Mouse (Mus musculus) right cerebral cortex, adult 2 months (tissue): ENCODE results near the gene Cxcr4.

Experiments
- DNase-seq, 2 experiments: peaks; one replicate each; pipeline ENCODE4 v3.0.0; 2021 to 2022; ENCODE audit warnings: low spot score in 2 of 2

The Cxcr4 gene

GRCm38 (mm10) chr1:128592211-128592741, at the start of gene Cxcr4:
TSS of gene Cxcr4 (minus strand) at chr1:128592293.
- peak; percentile 55 to 59 for DNase-seq

GRCm38 (mm10) chr1:128639707-128640107, 47.6 kb upstream of the Cxcr4 start:
- no peak for DNase-seq

DNA sequence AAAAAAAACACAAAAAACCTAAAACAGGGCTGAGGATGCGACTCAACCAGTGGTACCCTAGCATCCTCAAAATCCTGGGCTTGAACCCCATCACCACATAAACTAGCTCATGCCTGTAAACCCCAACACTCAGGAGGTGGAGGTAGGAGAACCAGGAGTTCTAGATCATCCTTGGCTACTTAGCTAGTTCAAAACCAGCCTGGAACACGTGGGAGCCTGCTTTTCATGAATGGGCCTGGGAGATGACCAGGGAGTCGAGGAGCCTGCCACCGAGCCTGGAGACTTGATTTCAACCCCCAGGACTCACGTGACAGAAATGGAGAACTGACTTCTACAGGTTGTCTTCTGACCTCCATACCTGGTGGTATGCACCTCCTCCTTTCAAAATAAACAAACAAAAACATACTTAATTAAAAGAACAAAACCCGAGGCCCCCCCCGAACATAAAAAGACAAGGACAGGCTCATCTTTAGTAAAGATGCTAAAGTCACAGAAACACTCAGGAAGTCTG, 45.2 kb upstream of the Cxcr4 start:
- DNase-seq: no peak

DNA sequence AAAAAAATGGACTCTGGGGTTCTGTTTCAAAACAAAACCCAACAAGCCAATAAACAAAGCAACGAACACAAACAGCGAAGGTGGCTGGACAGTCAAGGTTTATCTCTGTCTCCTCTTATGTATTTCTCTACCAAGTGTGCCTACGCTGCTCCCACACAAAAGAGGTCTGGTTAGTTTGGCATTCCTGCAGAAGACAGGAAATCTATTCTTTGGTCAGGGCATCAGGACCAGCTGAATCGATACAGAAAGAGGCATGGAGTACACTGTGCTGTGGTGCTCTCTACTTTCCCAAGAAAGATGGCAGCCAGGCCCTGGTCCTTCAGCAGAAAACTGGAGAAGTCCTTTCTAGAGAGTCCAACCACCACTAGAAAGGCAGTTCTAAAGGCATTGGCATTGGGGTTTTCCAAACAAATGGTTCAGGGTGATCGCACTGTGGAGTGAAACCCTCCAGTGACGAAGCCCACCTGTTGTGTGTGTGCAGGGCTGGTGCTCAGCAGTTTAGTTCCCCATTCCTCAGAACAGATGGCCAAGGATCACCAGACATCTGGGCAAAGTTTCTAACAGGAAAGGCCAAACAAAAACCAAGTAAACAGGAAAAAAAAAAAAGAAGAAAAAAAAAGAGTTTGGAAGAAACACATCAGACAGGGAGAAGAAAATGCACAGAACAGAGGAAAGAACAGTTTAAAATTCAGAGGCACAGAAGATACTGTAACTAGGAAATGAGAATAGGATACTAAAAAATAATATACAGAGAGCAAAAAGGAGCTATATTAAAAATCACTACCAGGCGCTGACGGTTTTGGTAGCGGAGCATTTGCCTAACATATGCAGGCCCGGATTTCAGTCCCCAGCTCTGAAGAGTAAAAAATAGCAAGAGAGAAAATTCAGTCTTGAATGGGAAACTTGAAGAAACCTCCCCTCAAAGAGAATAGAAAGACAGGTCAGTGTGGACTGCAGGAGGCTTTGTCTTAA, 44.5 kb upstream of the Cxcr4 start:
- DNase-seq: no peak

DNA sequence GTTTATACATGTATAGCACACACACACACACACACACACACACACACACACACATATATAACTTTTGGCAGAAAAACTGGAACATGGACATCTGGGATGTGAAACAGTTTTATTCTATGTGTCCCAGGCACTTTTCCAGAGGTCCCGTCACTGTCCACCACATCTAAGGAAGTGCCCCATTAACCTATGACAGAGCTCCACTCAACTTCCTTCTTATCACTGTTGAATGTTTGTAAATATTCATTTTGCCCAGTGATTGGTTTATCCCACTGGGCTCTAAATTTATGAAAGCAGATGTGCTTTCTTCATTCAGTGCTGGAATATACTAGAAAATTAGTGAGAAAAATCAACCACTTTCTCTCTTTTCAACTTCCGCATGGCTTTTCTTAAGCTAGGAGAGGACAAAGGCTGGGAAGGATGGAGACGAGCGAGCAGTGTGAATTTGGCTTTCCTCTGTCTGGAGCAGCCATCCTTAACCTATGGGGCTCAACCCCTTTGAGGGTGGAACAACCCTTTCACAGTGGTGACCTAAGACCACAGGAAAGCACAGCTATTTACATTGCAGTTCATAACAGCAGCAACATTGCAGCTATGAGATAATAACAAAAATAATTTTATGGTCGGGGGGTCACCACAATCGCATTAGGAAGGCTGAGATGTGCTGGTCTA, 41.8 kb upstream of the Cxcr4 start:
- no peak for DNase-seq

- no peak for DNase-seq
Observed at GRCm38 (mm10) chr1:128632522-128632921, 40.4 kb upstream of the Cxcr4 start.

DNA sequence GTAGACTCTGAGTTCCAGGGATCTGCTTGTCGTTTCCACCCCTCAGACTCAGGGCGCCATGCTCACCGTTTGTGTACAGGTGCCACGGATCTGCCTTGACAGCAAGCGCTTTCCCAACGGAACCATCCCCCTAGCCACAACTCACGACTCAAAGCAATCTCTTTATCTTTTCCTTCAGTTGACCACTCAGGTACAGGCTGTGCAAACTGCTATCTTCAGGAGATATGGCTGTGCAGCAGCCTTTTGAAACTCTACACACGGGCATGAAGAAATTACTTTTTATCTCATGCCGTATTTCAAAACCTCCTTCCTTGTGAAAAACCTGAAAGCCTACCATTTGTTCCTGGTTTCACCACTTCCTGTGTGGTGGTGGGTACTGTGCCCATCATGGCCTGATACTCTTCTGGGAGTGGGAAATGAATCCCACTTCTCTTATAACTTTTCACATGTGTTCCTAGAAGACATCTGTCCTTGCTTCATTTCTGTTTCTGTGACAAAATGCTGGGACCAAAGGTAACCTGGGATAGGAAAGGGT, 34.1 kb upstream of the Cxcr4 start:
- no peak for DNase-seq

GRCm38 (mm10) chr1:128623594-128623887, 31.4 kb upstream of the Cxcr4 start:
- no peak for DNase-seq

DNA sequence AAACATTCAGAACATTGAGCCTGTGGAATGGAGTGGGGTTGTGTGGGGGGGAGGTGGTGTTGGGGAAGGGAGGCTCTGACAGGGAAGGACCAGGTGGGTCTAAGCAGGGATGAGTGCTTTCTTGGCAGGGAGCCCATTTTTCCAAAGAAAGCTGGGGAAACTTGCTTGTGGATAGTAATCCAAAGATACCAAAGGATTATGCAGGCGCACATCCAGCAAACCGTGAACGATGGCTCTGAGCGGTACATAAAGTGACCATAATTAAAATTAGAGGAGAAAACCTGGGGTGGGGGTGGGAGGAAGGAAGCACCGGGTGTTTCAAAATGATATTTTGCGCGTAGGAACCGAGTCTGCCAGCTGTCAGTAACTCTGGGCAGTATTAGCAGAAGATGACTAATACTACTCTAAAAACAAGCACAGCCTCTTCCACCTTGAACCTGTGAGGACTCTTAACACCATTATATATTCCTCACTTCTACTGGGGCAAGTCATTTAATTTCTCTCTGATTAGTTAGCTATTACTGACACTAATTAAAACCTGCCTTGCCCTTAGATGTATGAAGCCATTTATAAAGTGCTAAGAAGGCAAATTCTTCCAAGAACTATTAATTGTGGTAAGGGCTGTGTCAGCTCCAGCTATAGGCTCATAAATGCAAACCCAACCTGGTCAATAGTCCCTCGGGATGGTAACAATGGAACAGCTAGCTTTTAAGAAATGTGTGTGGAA, 30.9 kb upstream of the Cxcr4 start:
- DNase-seq: no peak

GRCm38 (mm10) chr1:128617654-128618310, 25.7 kb upstream of the Cxcr4 start:
- no peak for DNase-seq

DNA sequence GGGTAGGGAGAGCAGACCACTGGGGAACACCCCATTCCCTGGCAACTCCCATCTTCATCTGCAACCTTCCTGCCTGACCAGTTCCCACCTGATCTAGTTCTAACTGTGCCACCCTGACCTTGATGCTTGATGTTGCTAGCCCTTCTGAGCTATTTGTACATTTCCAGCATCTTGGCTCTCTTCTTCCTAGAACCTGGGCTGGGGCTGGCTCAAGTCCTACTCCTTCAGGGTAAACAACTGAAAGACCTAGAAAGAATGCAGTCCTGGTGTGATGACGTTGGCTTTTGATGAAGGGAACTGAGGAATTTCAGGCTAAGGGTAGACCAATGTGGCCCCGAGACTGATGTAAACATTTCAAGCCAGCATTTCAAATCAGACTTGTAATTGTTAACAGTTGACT, 24.5 kb upstream of the Cxcr4 start:
- DNase-seq: no peak

- no peak for DNase-seq
Observed at GRCm38 (mm10) chr1:128615459-128615806, 23.3 kb upstream of the Cxcr4 start.

GRCm38 (mm10) chr1:128614653-128615458, 22.8 kb upstream of the Cxcr4 start:
- DNase-seq: no peak

GRCm38 (mm10) chr1:128608119-128608518, 16.0 kb upstream of the Cxcr4 start:
- no peak for DNase-seq

- DNase-seq: no peak
Observed at GRCm38 (mm10) chr1:128607423-128607822, 15.3 kb upstream of the Cxcr4 start.

- DNase-seq: no peak
Observed at GRCm38 (mm10) chr1:128605794-128606193, 13.7 kb upstream of the Cxcr4 start.

DNA sequence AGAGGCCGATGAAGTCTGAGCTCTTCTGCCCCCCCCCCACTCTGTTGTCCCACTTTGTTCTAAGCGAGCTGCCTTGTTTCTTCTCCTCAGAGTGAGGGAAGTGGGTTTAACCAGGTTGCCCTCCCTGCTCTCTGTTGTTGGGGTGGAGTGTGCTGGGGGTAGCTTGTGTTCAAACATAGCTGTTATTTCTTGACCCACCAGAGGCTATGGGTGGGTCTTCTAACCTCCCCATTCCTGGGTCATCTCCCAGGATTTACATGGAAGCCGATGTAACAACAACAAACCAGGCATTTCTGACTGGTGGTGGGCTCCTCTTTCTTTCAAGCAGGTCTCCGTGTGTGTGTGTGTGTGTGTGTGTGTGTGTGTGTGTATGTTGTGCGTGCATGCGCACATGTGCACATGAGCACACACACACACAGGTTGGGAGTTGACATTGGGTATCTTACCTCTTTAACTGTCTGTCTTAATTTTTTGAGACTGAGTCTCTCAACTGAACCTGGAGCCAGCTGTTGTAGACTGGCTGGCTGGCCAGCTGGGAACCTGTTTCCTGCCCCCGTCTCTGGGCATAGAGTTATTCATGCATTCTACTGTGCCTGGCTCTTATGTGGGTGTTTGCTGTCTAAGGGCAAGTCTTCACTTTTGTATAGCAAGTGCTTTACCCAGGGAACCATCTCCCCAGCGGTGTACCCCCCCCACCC, 10.7 kb upstream of the Cxcr4 start:
- no peak for DNase-seq

- no peak for DNase-seq
Observed at GRCm38 (mm10) chr1:128602018-128602687, 10.1 kb upstream of the Cxcr4 start.

- DNase-seq: no peak
Observed at GRCm38 (mm10) chr1:128601307-128601706, 9.2 kb upstream of the Cxcr4 start.
